In genomic region chr19:4306190-4306577, GRCm38 (mm10) we compare ENCODE assay signal across 8 mouse cellular contexts. TPM values are rescaled to one million over a fixed set of nuclear protein-coding genes. Genes with fewer than 3 reads are reported as not detected.
DNase-seq lines count a peak whose midpoint lies in the region; ATAC-seq and TF ChIP-seq lines count a peak whose summit lies in the region.

Grk2 (minus strand) TSS chr19:4306222.

- DNase-seq in CD4-positive helper T cell, adult 2 months (ENCODE audit: low read depth, low spot score) = peak; percentile 80
- DNase-seq in brain, adult 2 months (ENCODE audit: low read depth, low spot score) = peak; percentile 79
- peak; percentile 79 for DNase-seq in kidney, postnatal 0 days (ENCODE audit: low spot score)
- DNase-seq in liver, embryonic 14.5 days (ENCODE audit: low read depth in 3 of 3, low spot score in 3 of 3) = peak; percentile 49 to 57 (median 53)
- DNase-seq in neural tube, embryonic 10.5 days (ENCODE audit: extremely low spot score, low spot score) = peak; percentile 84

- H3K4me1 ChIP-seq in erythroblast, embryonic 14.5 days (ENCODE audit: control insufficient read depth) = peaks cover 55% of the 10 kb centered on the region
- peaks cover 50% of the 10 kb centered on the region for H3K4me1 ChIP-seq in heart, embryonic 13.5 days
- peaks cover 40% of the 10 kb centered on the region for H3K4me1 ChIP-seq in kidney, postnatal 0 days (replicated peaks; ENCODE audit: insufficient read depth, low read length)
- H3K4me1 ChIP-seq in liver, embryonic 14.5 days (replicated peaks; ENCODE audit: control insufficient read depth in 2 of 2, insufficient read depth in 2 of 2, low read length in 1 of 2) = peaks cover 7 to 34% of the 10 kb centered on the region in 2 experiments; a peak in 3 of 4 replicates
- peaks cover 45% of the 10 kb centered on the region for H3K4me1 ChIP-seq in stomach, embryonic 15.5 days

- WGBS in heart, embryonic 13.5 days = under 1% methylated on average over 33 of the region's 46 CpGs
- under 1% methylated on average over 39 of the region's 46 CpGs for WGBS in kidney, postnatal 0 days
- 1% methylated on average over 31 of the region's 46 CpGs for WGBS in liver, embryonic 14.5 days (ENCODE audit: insufficient replicate concordance)
- 0% methylated on average over 21 of the region's 46 CpGs for WGBS in stomach, embryonic 15.5 days

- peak; percentile 69 for TF ChIP-seq CTCF in kidney, postnatal 0 days (IDR thresholded peaks at IDR 0.05; ENCODE audit: low read depth)
- TF ChIP-seq CTCF in liver, embryonic 14.5 days (IDR thresholded peaks at IDR 0.05; ENCODE audit: low read depth) = peak; percentile 79

- H3K9me3 ChIP-seq in erythroblast, embryonic 14.5 days (ENCODE audit: control insufficient read depth, low read length) = no peaks in the 10 kb centered on the region
- H3K9me3 ChIP-seq in heart, embryonic 13.5 days = no peaks in the 10 kb centered on the region
- H3K9me3 ChIP-seq in kidney, postnatal 0 days (replicated peaks; ENCODE audit: low read length) = no peaks in the 10 kb centered on the region
- H3K9me3 ChIP-seq in liver, embryonic 14.5 days (ENCODE audit: control insufficient read depth, low read length) = no peaks in the 10 kb centered on the region
- no peaks in the 10 kb centered on the region for H3K9me3 ChIP-seq in stomach, embryonic 15.5 days

- peak within 1 kb of the TSS; percentile 92 for H3K4me3 ChIP-seq in erythroblast, embryonic 14.5 days (replicated peaks)
- peak within 1 kb of the TSS; percentile 89 for H3K4me3 ChIP-seq in heart, embryonic 13.5 days
- peak within 1 kb of the TSS; percentile 94 for H3K4me3 ChIP-seq in kidney, postnatal 0 days (replicated peaks; ENCODE audit: low read depth, low read length)
- peak within 1 kb of the TSS; percentile 96 for H3K4me3 ChIP-seq in liver, embryonic 14.5 days (ENCODE audit: insufficient read depth in 1 of 2, low read depth in 2 of 2, low read length in 2 of 2)
- H3K4me3 ChIP-seq in stomach, embryonic 15.5 days (replicated peaks) = peak within 1 kb of the TSS; percentile 79

- no peak for TF ChIP-seq EP300 in liver, embryonic 14.5 days (IDR thresholded peaks at IDR 0.05; ENCODE audit: low read depth)

- H3K27me3 ChIP-seq in erythroblast, embryonic 14.5 days (ENCODE audit: control insufficient read depth) = peaks cover 10% of the 10 kb centered on the region
- peaks cover 7% of the 10 kb centered on the region; the same call in 1 of the 2 replicates for H3K27me3 ChIP-seq in heart, embryonic 13.5 days (replicated peaks)
- H3K27me3 ChIP-seq in kidney, postnatal 0 days (ENCODE audit: insufficient read depth, low read length) = no peaks in the 10 kb centered on the region
- H3K27me3 ChIP-seq in liver, embryonic 14.5 days (ENCODE audit: control insufficient read depth, insufficient read depth, low read length) = no peaks in the 10 kb centered on the region
- H3K27me3 ChIP-seq in stomach, embryonic 15.5 days (replicated peaks) = no peaks in the 10 kb centered on the region

- peak within 1 kb of the TSS; percentile 98 for H3K9ac ChIP-seq in heart, embryonic 13.5 days
- H3K9ac ChIP-seq in kidney, postnatal 0 days (ENCODE audit: low read depth, low read length) = peak within 1 kb of the TSS; percentile 97
- H3K9ac ChIP-seq in liver, embryonic 14.5 days (replicated peaks) = peak within 1 kb of the TSS; percentile 97
- H3K9ac ChIP-seq in stomach, embryonic 15.5 days = peak within 1 kb of the TSS; percentile 80

- ATAC-seq in heart, embryonic 13.5 days (ENCODE audit: extremely low read depth, insufficient number of reproducible peaks, low FRiP score, low TSS enrichment) = peak; percentile 70
- ATAC-seq in kidney, postnatal 0 days (replicated peaks; ENCODE audit: low FRiP score, low read depth) = peak; percentile 79
- peak; percentile 80 for ATAC-seq in liver, embryonic 14.5 days (ENCODE audit: insufficient read depth)
- ATAC-seq in stomach, embryonic 15.5 days (ENCODE audit: insufficient read depth, low FRiP score, low read depth) = peak; percentile 75

- H3K36me3 ChIP-seq in erythroblast, embryonic 14.5 days (ENCODE audit: control insufficient read depth) = peaks cover 21% of the 10 kb centered on the region
- no peaks in the 10 kb centered on the region for H3K36me3 ChIP-seq in heart, embryonic 13.5 days
- no peaks in the 10 kb centered on the region for H3K36me3 ChIP-seq in kidney, postnatal 0 days (ENCODE audit: insufficient read depth, low read length)
- no peaks in the 10 kb centered on the region for H3K36me3 ChIP-seq in liver, embryonic 14.5 days (replicated peaks; ENCODE audit: control insufficient read depth, insufficient read depth, low read depth)
- no peaks in the 10 kb centered on the region for H3K36me3 ChIP-seq in stomach, embryonic 15.5 days

- peak within 1 kb of the TSS; percentile 82 for H3K4me2 ChIP-seq in heart, embryonic 13.5 days
- peak within 1 kb of the TSS; percentile 60 for H3K4me2 ChIP-seq in kidney, postnatal 0 days (ENCODE audit: low read length)
- H3K4me2 ChIP-seq in liver, embryonic 14.5 days (ENCODE audit: low read depth) = peak within 1 kb of the TSS; percentile 89
- peak within 1 kb of the TSS; percentile 71 for H3K4me2 ChIP-seq in stomach, embryonic 15.5 days

- H3K27ac ChIP-seq in heart, embryonic 13.5 days (replicated peaks) = peak within 1 kb of the TSS; percentile 79
- peak within 1 kb of the TSS; percentile 92 for H3K27ac ChIP-seq in kidney, postnatal 0 days
- H3K27ac ChIP-seq in liver, embryonic 14.5 days = peak within 1 kb of the TSS; percentile 64
- H3K27ac ChIP-seq in stomach, embryonic 15.5 days = peak within 1 kb of the TSS; percentile 80

RNA-seq across cellular contexts. Expression of gene Grk2, which starts in this region (rescaled TPM):
- polyA plus RNA-seq in erythroblast, embryonic 14.5 days (2012) = 20.9 and 22.2 TPM in 2 replicates
- 9.4 and 12.9 TPM in 2 replicates for polyA plus RNA-seq in heart, embryonic 13.5 days (2015; fragmentation: Nextera tagmentation; extraction: Ambion mirVana)
- 12.8 and 14.4 TPM in 2 replicates for polyA plus RNA-seq in kidney, postnatal 0 days (2015; fragmentation: Nextera tagmentation; extraction: Ambion mirVana)
- 23.9 and 26.0 TPM in 2 replicates for polyA plus RNA-seq in liver, embryonic 14.5 days (2012; rRNA removed)
- polyA plus RNA-seq in liver, embryonic 14.5 days (2014; fragmentation: Nextera tagmentation; extraction: Ambion mirVana) = 9.4 and 10.8 TPM in 2 replicates
- 18.5 and 18.7 TPM in 2 replicates for polyA plus RNA-seq in stomach, embryonic 15.5 days (2015; fragmentation: Nextera tagmentation; extraction: Ambion mirVana)

Comparison
In these comparisons a context has a peak if more than half of its experiments do, and no peak if none do; other contexts are left out.
1. Peak in every context shown above with its lines: DNase-seq, ATAC-seq, H3K4me3 ChIP-seq and H3K27ac ChIP-seq.